Comparison of ENCODE assay signal across 10 mouse cellular contexts in the genomic region with DNA sequence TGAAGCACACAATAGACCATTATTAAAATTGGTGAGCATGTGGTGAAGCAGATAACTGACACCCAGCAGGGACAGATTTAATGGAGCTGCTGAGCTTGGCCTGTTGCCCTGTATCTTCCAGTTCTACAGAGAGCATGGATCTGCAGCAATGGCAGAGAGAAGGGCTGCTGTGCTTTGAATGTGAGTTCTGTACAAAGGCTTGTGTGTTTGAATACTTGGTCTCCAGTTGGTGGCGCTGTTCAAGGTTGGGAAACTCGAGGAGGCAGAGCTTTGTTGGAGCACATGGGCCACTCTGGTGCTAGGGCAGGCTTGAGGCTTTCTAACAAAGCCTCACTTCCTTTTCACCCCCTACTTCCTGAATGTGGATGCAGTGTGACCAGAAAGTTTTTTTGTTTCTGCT.
A peak's percentile ranks its signal among the peaks of the same experiment; 100 is the strongest.
DNase-seq lines count a peak whose midpoint lies in the region; ATAC-seq lines count a peak whose summit lies in the region.
"Had no signal": no experiment of that assay in that cellular context is flagged by ENCODE, and none has a peak within 500 bp of the region (broad histone marks: within the 10 kb centered on the region; RNA-seq: fewer than 3 reads in every experiment).

No protein-coding gene starts in this region.

- H3K4me3 ChIP-seq in forebrain, embryonic 10.5 days: no peak overlapping the region
- H3K4me3 ChIP-seq: heart, embryonic 13.5 days had no signal

- DNase-seq in testis, postnatal 10 days (ENCODE audit: low spot score): peak; percentile 47
- no peak for DNase-seq in testis, postnatal 14 days (ENCODE audit: low spot score)
- DNase-seq in forebrain, embryonic 10.5 days (ENCODE audit: extremely low spot score, low spot score): peak; percentile 32
- DNase-seq in layer of hippocampus, postnatal 36 days: peak; percentile 44 to 50
- peak; percentile 6 for DNase-seq in thymus, postnatal 25 days
- no peak for DNase-seq in left cerebral cortex, adult 8-10 months (ENCODE audit: low spot score in 2 of 2)

- no peak for ATAC-seq in activated CD4-positive, CD25-positive, alpha-beta regulatory T cell, adult 4 months
- ATAC-seq in frontal cortex, adult (ENCODE audit: low TSS enrichment): no peak

- no peaks in the 10 kb centered on the region for H3K9me3 ChIP-seq in forebrain, embryonic 10.5 days
- H3K9me3 ChIP-seq: heart, embryonic 13.5 days had no signal

- H3K27ac ChIP-seq in forebrain, embryonic 10.5 days: peak overlapping the region; percentile 35; the same call in 1 of the 2 replicates
- H3K27ac ChIP-seq: heart, embryonic 13.5 days; macrophage had no signal

- peaks cover 9% of the 10 kb centered on the region; the same call in 1 of the 2 replicates for H3K4me1 ChIP-seq in forebrain, embryonic 10.5 days
- H3K4me1 ChIP-seq: heart, embryonic 13.5 days had no signal

- no peaks in the 10 kb centered on the region for H3K27me3 ChIP-seq in forebrain, embryonic 10.5 days (ENCODE audit: poor library complexity, severe bottlenecking)
- H3K27me3 ChIP-seq: heart, embryonic 13.5 days had no signal

- no peaks in the 10 kb centered on the region for H3K36me3 ChIP-seq in forebrain, embryonic 10.5 days (replicated peaks)
- H3K36me3 ChIP-seq: heart, embryonic 13.5 days had no signal

- WGBS in forebrain, embryonic 10.5 days: 15% methylated on average over 2 of the region's 2 CpGs

Comparison
In these comparisons a context has a peak if more than half of its experiments do, and no peak if none do; other contexts are left out.
1. DNase-seq: peak in testis, postnatal 10 days (single experiment), forebrain, embryonic 10.5 days (single experiment), layer of hippocampus, postnatal 36 days (2 of 2) and thymus, postnatal 25 days (single experiment); none in testis, postnatal 14 days (single experiment) and left cerebral cortex, adult 8-10 months (0 of 2).